Mouse (Mus musculus) heart, postnatal 0 days (tissue): ENCODE measurements at regions not wholly inside any gene's neighbourhood (a gene's known extent, or its start where the extent isn't known, plus 50 kb on each side); places are given as distances from the start of the nearest gene placed in this dataset.

ENCODE experiments used
- ATAC-seq: fragments of 200-750 bp; cut with Nextera tagmentation; 2 replicates; pipeline ENCODE4 v1.8.0; 2017; ENCODE audit warnings: low read depth, moderate number of reproducible peaks, moderate library complexity; ENCODE audit not compliant: insufficient read depth
- DNase-seq: peaks from one replicate; pipeline ENCODE4 v3.0.0-alpha.2; 2016; ENCODE audit warnings: low spot score
- H3K27ac ChIP-seq: fragments of 300-500 bp; sonication (generic); 2 replicates; pipeline ENCODE4 v1.5.1; 2014; ENCODE audit warnings: low read depth, mild to moderate bottlenecking
- H3K27me3 ChIP-seq: fragments of 300-500 bp; sonication (generic); 2 replicates; pipeline ENCODE4 v1.6.1; 2014; ENCODE audit warnings: low read length, mixed read lengths; ENCODE audit not compliant: control insufficient read depth, insufficient read depth
- H3K36me3 ChIP-seq: fragments of 300-500 bp; sonication (generic); replicated peaks from 2 replicates; pipeline ENCODE4 v1.6.1; 2014; ENCODE audit warnings: low read length, mixed read lengths; ENCODE audit not compliant: control insufficient read depth, insufficient read depth
- H3K4me1 ChIP-seq: fragments of 300-500 bp; sonication (generic); 2 replicates; pipeline ENCODE4 v1.6.1; 2014; ENCODE audit warnings: antibody characterized with exemption; ENCODE audit not compliant: control insufficient read depth, insufficient read depth
- H3K4me2 ChIP-seq: fragments of 300-500 bp; sonication (generic); 2 replicates; pipeline ENCODE4 v1.6.1; 2014; ENCODE audit warnings: low read depth, mild to moderate bottlenecking, low read length, moderate library complexity
- H3K4me3 ChIP-seq: fragments of 300-500 bp; sonication (generic); 2 replicates; pipeline ENCODE4 v1.5.1; 2014; ENCODE audit warnings: low read depth, low read length
- H3K9ac ChIP-seq: fragments of 300-500 bp; sonication (generic); replicated peaks from 2 replicates; pipeline ENCODE4 v1.6.1; 2014; ENCODE audit warnings: low read depth, low read length, mixed read lengths
- H3K9me3 ChIP-seq: fragments of 300-500 bp; sonication (generic); replicated peaks from 2 replicates; pipeline ENCODE4 v1.6.1; 2016; ENCODE audit warnings: low read length; ENCODE audit not compliant: control insufficient read depth
- CTCF ChIP-seq: IDR thresholded peaks from 2 replicates; pipeline ENCODE4 v1.5.1; 2016; ENCODE audit warnings: antibody characterized with exemption, control low read depth, low read depth
- EP300 ChIP-seq: IDR thresholded peaks from 2 replicates; pipeline ENCODE4 v1.6.1; 2016; ENCODE audit warnings: antibody characterized with exemption, low read depth
- WGBS: fragments of 180-500 bp; shearing (Covaris S2); extraction: QIAGEN DNeasy Blood & Tissue Kit; methylation state at CpG from one replicate; pipeline ENCODE4 v1.1.7; 2014; 5-methylcytosine and 5-hydroxymethylcytosine counted together

DNA sequence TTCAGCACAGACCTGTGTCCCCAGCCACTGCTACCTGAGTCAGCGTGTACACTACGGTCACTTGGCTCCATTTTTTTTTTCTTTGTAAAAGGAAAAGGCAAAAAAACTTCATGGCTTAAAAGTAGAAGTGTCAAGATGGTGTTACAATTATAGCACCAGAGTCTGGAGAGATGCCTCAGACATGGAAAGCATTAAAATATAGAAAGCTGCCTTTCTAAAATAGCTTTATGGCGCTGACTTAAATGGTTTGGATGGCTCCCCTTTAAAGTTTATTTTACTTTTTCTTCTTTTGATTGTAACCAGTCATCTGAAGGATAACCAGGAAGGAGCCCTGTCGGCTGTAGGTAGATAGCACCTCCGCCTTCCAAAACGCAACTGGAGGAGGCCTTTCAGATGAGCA, 79.0 kb upstream of the Jade1 start:
- no peak overlapping the region for H3K4me3 ChIP-seq
- 84% methylated on average over 6 of the region's 6 CpGs for whole genome bisulfite sequencing
- DNase-seq: no peak
- H3K9ac ChIP-seq: no peak overlapping the region
- TF ChIP-seq CTCF (no peak), EP300 (no peak)
- H3K9me3 ChIP-seq: no peaks in the 10 kb centered on the region
- no peak overlapping the region for H3K27ac ChIP-seq
- no peak overlapping the region for H3K4me2 ChIP-seq
- H3K4me1 ChIP-seq: no peaks in the 10 kb centered on the region
- H3K36me3 ChIP-seq: no peaks in the 10 kb centered on the region
- no peaks in the 10 kb centered on the region for H3K27me3 ChIP-seq
- no peak for ATAC-seq

DNA sequence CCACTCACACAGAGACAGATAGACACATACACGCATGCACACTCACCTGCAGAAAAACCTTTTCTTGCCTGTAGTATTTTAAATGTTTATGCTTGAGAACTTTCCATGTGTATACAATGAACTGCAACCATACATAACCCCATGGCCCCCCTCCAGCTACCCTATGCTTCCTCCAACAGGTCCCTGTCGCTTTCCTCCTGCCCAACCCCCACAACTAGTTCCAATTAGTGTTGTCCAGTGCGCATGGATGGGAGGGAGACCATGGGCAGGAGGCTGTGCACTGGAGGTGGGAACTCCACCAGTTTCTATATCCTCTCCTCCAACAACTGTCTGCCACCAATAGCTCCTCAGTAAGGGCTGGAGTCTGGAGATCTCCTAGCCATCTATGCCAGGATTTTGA, 82.9 kb upstream of the Jade1 start:
- Histone ChIP-seq H3K9ac (no peak overlapping the region), H3K4me3 (no peak overlapping the region), H3K36me3 (no peaks in the 10 kb centered on the region), H3K4me1 (no peaks in the 10 kb centered on the region), H3K27ac (no peak overlapping the region), H3K9me3 (no peaks in the 10 kb centered on the region), H3K27me3 (no peaks in the 10 kb centered on the region), H3K4me2 (no peak overlapping the region)
- TF ChIP-seq CTCF: no peak
- no peak for TF ChIP-seq EP300
- 87% methylated on average over 3 of the region's 3 CpGs for WGBS
- ATAC-seq (no peak), DNase-seq (no peak)

DNA sequence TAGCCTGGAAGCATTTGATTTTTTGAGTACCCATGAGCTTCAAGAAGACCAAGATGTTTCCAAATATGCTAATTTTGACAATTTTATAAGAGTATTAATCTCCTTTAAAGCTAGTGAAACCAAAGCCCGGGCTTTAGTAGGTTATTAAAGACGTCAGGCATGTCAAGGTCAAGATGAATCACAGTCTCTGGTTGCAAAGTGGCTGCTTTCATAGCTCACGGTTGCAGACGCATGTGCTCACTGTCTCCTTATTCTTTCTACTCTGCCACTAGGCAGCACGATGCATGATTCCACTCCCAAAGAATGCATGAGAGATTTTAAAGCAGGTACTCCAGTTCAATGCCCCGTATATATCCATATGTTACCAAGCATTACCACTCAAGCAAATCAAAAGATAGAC, 86.4 kb upstream of the Jade1 start:
- TF ChIP-seq EP300 (no peak), CTCF (no peak)
- DNase-seq (no peak), ATAC-seq (no peak)
- no peak overlapping the region for H3K27ac ChIP-seq
- no peak overlapping the region for H3K4me3 ChIP-seq
- H3K27me3 ChIP-seq: no peaks in the 10 kb centered on the region
- WGBS: 46% methylated on average over 6 of the region's 6 CpGs
- H3K36me3 ChIP-seq: no peaks in the 10 kb centered on the region
- no peak overlapping the region for H3K9ac ChIP-seq
- H3K4me2 ChIP-seq: no peak overlapping the region
- H3K9me3 ChIP-seq: no peaks in the 10 kb centered on the region
- H3K4me1 ChIP-seq: no peaks in the 10 kb centered on the region

DNA sequence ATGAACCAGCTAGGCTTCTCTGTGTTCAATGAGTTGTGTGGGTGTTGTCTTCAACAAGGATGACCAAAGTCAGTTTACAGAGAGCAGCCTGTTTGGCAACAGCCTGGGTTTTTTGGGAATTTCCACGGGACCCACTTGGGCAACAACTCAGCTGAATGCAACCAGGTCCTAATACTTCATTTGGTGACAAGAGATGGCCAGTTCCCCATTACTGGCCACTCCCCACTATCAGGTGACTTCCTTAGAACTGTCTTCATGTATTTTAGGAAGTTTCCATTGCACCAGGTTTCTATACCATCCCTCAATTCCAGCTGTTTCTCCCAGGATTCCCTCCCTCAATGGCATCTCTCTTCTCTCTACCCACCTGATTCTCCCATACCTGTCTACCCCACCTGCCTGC, 87.7 kb upstream of the Jade1 start:
- no peaks in the 10 kb centered on the region for H3K9me3 ChIP-seq
- H3K4me2 ChIP-seq: no peak overlapping the region
- ATAC-seq (no peak), DNase-seq (no peak)
- no peaks in the 10 kb centered on the region for H3K27me3 ChIP-seq
- H3K9ac ChIP-seq: no peak overlapping the region
- 68% methylated on average over 1 of the region's 1 CpGs for WGBS
- 0 out of 2 replicates have a peak, but pooled peaks cover 7% of the 10 kb centered on the region for H3K4me1 ChIP-seq
- H3K4me3 ChIP-seq: no peak overlapping the region
- H3K36me3 ChIP-seq: no peaks in the 10 kb centered on the region
- H3K27ac ChIP-seq: no peak overlapping the region
- TF ChIP-seq EP300 (no peak), CTCF (no peak)

DNA sequence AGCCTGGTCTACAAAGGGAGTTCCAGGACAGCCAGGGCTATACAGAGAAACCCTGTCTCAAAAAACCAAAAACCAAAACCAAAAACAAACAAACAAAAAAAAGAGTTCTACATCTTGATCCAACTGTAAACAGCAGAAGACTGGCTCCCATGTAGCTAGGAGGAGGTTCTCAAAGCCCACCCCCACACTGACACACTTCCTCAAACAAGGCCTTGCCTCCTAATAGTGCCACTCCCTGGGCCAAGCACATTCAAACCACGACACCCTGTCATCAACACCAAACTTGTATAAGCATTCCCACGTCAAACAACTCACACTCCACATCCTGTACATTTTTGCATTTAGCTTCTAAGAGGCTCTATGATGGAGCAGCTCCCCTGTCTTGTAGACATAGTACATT, 89.6 kb upstream of the Jade1 start:
- Histone ChIP-seq H3K4me3 (no peak overlapping the region), H3K4me1 (0 out of 2 replicates have a peak, but pooled peaks cover 7% of the 10 kb centered on the region), H3K27ac (no peak overlapping the region), H3K9ac (no peak overlapping the region), H3K36me3 (no peaks in the 10 kb centered on the region), H3K9me3 (no peaks in the 10 kb centered on the region), H3K27me3 (no peaks in the 10 kb centered on the region), H3K4me2 (no peak overlapping the region)
- TF ChIP-seq CTCF (no peak), EP300 (no peak)
- no peak for DNase-seq
- no peak for ATAC-seq
- 48% methylated on average over 2 of the region's 2 CpGs for WGBS

DNA sequence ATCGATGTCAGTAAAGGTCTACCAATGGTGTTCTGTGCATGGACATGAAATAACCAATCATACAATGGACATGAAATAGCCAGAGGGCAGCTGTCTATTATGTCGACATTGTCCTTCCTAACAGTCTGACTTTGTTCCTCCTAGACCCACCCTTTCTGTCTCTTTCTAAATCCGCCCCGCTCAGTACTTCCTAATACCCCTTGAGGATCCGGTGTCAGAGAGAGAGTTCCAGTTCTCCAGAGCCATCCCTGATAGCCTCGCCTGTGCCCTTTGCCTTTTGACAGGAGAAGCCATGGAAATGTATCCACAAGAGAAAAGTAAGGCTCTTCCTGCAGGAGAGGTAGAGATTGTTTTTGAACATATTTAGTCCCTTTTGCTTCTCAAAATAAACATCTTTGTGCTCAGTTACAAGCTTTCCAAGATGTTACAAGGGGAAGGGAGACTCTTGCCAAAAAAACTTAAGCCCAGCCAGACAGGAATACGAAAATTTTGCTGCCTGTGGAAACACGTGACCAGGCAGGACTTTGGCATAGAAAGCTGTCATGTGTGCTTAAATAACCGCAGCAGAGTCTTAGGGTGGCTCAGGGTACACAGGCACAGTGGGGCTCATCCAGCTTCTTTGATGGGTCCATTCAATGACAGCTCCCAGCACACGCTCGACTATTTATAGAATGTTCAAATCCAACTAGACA, 92.4 kb upstream of the Jade1 start:
- no peaks in the 10 kb centered on the region for H3K9me3 ChIP-seq
- no peak overlapping the region for H3K4me2 ChIP-seq
- 50% methylated on average over 11 of the region's 11 CpGs for WGBS
- peak; percentile 31 for DNase-seq
- no peaks in the 10 kb centered on the region for H3K27me3 ChIP-seq
- TF ChIP-seq CTCF (no peak), EP300 (no peak)
- H3K36me3 ChIP-seq: no peaks in the 10 kb centered on the region
- H3K9ac ChIP-seq: no peak overlapping the region
- peak; percentile 39; the same call in 1 of the 2 replicates for ATAC-seq
- no peak overlapping the region for H3K27ac ChIP-seq
- 0 out of 2 replicates have a peak, but pooled peaks cover 7% of the 10 kb centered on the region for H3K4me1 ChIP-seq
- H3K4me3 ChIP-seq: no peak overlapping the region
